Mouse (Mus musculus): ENCODE measurements around the gene Ncoa7.

DNA sequence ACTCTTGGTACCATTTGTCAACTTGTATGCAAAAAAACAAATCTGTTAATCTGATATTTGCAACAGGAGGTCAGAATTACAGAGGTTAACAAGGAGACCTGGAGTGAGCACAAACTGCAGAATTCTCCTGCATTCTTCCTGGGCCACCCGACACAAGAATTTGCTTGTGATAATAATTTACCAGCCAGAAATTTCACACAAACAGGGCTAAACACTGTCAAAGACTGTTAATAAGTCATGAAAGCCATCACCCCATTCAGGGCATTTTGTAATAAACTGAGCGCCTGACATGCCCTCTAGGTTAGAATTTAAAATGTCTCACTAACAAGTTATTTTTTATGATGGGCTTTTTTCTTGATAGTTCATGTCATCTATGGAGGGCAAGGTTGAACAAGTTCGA, 12.1 kb downstream of the Ncoa7 start:
- no peak for TF ChIP-seq CTCF (IDR thresholded peaks at IDR 0.05; ENCODE audit: control insufficient read depth, insufficient read depth, insufficient read length)
- no peak for TF ChIP-seq USF1 (IDR thresholded peaks at IDR 0.05; ENCODE audit: low read depth)
- no peak for TF ChIP-seq MYOG (IDR thresholded peaks at IDR 0.05; ENCODE audit: control insufficient read depth, extremely low read depth, insufficient read length)
- no peak for TF ChIP-seq MYOD1 (IDR thresholded peaks at IDR 0.05; ENCODE audit: control insufficient read depth, insufficient read length, low read depth)

Data from C2C12 (cell line).